Mouse (Mus musculus) testis, adult 2 months (tissue): ENCODE measurements at regions not wholly inside any gene's neighbourhood (a gene's known extent, or its start where the extent isn't known, plus 50 kb on each side); places are given as distances from the start of the nearest gene placed in this dataset.

Experiments used
- CTCF ChIP-seq: fragments of 200-500 bp; IDR thresholded peaks from 2 replicates; pipeline ENCODE4 v1.5.1; 2012; ENCODE audit warnings: low read depth, mild to moderate bottlenecking, inconsistent platforms, low read length, moderate library complexity; ENCODE audit not compliant: control insufficient read depth, insufficient read depth, insufficient replicate concordance
- POLR2A ChIP-seq: fragments of 200-500 bp; IDR thresholded peaks from 2 replicates; pipeline ENCODE4 v1.6.1; 2012; ENCODE audit warnings: low read depth, mild to moderate bottlenecking, inconsistent platforms, low read length, moderate library complexity; ENCODE audit not compliant: control insufficient read depth

GRCm38 (mm10) chr19:56169133-56169997, 117.6 kb upstream of the Habp2 start:
- TF ChIP-seq CTCF (no peak), POLR2A (no peak)
